Mouse (Mus musculus): ENCODE results near the gene Strip2.

GRCm38 (mm10) chr6:30005851-30006250 is 89.0 kb downstream of the Strip2 start:
- peak; percentile 76 for TF ChIP-seq MAFK (IDR thresholded peaks at IDR 0.05; ENCODE audit: insufficient read depth, low read depth, low read length)
- no peak for TF ChIP-seq ZNF384 (IDR thresholded peaks at IDR 0.05; ENCODE audit: low read depth, low read length)

All from ES-E14 (cell line).